Mouse (Mus musculus): Measurements from ENCODE around the gene Usp20.

Gene Usp20

DNA sequence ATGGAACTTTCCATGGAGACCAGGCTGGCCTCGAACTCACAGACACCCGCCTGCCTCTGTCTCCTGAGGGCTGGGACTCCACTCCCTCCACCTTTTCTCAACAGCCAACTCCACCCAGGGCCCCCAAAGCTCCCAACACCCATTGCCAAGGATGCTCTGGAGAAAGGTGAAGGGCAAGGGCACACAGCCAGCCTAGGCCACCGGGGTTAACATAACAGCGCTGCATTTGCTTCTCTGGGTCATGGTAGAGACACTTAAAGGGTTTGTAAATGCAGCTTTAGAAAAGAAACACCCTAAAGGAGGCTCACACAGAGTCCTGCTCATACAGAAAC lies 87.0 kb downstream of the Usp20 start:
- no peak for DNase-seq (ENCODE audit: extremely low read depth, low read depth)

GRCm38 (mm10) chr2:31069506-31069905 lies 87.4 kb downstream of the Usp20 start:
- DNase-seq (ENCODE audit: extremely low read depth, low read depth), result no peak

All from MEL-GATA-1-ER (cell line).